Mouse (Mus musculus): ENCODE measurements around the gene Swsap1.

Gene Swsap1

DNA sequence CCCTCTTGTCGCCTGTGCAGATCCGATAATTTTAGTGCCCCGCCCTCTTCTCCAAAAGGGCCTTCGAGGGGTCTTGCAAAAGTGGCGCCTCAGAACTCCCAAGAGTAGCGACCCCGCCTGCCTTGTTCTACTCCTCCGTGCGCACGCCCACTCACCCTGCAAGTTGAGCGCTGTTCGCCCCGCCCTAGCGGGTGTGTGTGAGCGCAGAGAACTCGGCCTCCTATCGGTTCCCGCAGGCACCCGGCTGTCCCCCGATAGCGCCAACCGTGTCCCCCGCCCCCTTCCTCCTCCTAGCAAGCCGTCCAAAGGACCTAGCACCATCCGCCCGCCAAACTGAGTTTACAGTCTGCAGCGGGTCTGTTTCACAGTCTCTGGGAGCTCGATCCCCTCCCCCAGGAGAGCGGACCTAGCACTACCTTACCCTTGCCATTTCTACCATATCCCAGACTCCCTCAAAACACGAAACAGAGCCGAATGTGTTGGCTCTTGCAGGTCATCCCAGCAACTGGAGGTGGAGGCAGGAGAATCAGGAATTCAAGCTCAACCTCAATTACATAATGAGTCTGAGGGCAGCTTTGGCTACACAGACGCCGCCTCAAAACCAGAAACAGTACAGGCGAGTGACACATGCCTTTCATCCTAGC is 7.0 kb downstream of the Swsap1 start:
- DNase-seq (ENCODE audit: low spot score) = peak; percentile 73

GRCm38 (mm10) chr9:21963417-21963816 is 7.9 kb downstream of the Swsap1 start, which contains the start of gene Epor:
Gene Epor, minus strand, starts transcription at chr9:21963506.
- no peak for DNase-seq (ENCODE audit: low spot score)

- no peak for DNase-seq (ENCODE audit: low spot score)
These were observed 13.3 kb downstream of the Swsap1 start for GRCm38 (mm10) chr9:21968883-21969282.

- DNase-seq (ENCODE audit: low spot score) = no peak
These were observed 13.7 kb downstream of the Swsap1 start for GRCm38 (mm10) chr9:21969304-21969703.

- no peak for DNase-seq (ENCODE audit: low spot score)
These were observed 21.1 kb downstream of the Swsap1 start for GRCm38 (mm10) chr9:21976626-21977175.

GRCm38 (mm10) chr9:21977331-21977730 is 21.8 kb downstream of the Swsap1 start:
- DNase-seq (ENCODE audit: low spot score) = no peak

- DNase-seq (ENCODE audit: low spot score) = no peak
These were observed 22.4 kb downstream of the Swsap1 start for GRCm38 (mm10) chr9:21977972-21978371.

- no peak for DNase-seq (ENCODE audit: low spot score)
These were observed 23.0 kb downstream of the Swsap1 start for GRCm38 (mm10) chr9:21978398-21979128.

DNA sequence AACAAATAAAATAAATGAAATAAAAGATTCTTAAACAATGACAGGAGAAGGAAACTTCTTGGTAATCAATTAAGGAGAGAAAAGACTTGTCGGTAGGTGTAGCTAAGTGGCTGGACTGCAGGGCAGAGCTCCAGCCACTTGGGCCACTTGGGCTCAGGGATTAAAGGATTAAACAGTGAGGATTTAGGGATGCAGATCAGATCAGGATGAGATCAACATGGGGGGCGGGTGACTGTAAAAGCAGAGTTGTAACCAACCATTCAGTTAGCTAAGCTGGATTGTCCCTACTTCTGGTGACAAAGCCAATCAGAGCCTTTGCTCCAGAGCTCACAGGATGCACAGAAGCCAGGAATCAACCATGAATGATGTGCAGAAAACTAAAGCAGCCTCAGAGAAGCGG is 28.4 kb downstream of the Swsap1 start:
- no peak for DNase-seq (ENCODE audit: low spot score)

GRCm38 (mm10) chr9:21987592-21988342 is 32.2 kb downstream of the Swsap1 start:
- DNase-seq (ENCODE audit: low spot score) = no peak

DNA sequence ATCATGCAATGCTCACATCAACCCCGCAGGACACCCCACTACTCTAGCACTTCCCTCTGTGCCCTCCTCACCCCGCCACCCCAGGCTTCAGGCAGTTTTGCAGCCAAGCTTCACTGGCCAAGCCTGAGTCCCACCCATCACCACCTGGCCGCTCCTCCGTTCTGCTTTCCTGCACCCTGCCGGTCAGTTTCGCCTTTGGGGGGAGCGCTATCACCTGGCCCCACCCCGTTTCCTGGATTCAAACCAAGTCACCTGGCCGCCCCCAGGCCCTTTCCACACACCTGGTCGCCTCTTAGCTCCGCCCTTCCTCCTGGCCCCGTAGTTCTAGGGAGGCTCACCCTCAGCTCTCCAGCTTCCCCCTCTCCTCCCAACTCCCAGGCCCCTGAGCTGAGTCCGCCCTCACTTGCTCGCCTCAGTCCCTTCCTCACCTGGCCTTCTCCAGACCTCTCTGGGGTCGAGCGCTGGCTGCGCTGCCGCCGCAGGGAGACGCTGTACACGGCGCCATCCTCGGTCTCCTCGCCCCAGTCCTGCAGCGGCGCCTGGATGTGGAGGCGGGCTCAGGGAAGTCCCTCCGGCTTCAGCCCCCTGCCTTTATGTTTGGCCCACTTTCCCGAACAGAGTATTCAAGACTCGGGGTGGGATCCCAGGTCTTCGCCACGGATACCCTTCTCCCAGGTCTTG is 33.0 kb downstream of the Swsap1 start:
- DNase-seq (ENCODE audit: low spot score) = no peak

DNA sequence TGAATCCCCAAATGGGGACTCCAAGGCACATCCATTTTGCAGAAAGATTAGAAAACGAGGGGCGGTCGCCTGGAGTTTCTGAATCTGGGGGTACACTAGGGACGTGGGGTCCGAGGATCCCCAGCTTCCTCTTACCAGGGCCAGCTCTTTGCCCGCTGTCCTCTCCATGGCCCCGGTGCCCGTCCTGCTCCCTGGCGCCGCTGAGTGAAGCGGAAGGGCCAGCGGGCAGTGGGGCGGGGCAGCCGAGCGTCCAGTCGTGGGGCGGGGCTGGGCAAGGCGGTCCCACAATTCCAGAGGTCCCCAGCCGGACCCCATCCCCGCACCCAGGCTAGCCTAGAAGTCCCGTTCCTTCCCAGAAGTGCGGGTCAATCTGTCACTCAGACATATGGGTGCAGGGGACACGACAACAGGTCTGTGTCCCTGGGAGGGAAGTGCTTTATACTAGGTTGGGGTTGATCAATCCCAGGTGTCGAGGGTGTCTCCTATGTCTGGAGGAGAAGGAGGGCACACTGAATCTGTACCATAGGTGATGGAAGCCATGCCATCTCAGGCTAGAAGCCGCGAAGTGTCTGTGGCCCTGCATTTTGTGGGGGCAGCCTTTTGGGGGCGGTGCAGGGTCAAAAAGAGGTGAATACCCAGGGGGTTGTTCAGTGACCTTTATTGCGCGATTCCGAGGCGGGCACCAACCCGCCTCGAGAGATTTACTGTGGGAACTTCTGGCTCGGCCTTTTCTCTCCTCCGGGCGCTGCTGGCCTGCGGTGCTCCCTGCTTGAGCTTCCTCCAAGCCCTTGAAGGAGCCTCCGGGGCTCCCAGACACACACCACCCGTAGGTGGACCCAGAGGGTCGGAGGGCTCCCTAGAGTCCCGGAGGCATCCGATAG is 33.9 kb downstream of the Swsap1 start, which contains the start of gene Rgl3:
Gene Rgl3 (minus strand): TSS at position 217 of the 881 bp plus-strand sequence.
- no peak for DNase-seq (ENCODE audit: low spot score)

GRCm38 (mm10) chr9:21992227-21992626 is 36.7 kb downstream of the Swsap1 start:
- DNase-seq (ENCODE audit: low spot score) = no peak

- no peak for DNase-seq (ENCODE audit: low spot score)
These were observed 40.8 kb downstream of the Swsap1 start for GRCm38 (mm10) chr9:21996178-21996867.

DNA sequence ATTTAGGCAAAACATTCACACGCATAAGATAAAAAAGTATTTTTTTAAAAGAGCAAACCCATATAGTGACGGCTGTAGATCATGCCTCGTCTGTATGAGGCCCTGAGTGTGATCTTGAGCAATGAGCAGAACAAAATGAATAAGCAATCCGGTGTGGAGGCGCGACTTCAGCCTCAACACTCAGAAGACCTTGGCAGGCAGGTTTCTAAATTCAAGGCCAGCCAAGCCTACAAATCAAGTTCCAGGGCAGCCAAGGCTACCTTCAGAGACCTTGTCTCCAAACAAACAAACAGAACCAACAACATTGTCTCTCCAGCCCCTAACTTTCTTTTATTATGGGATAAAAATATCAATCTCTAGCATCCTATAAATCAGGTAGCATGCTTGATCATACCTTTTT is 44.7 kb downstream of the Swsap1 start:
- no peak for DNase-seq (ENCODE audit: low spot score)

GRCm38 (mm10) chr9:22001633-22002032 is 46.1 kb downstream of the Swsap1 start:
- no peak for DNase-seq (ENCODE audit: low spot score)

DNA sequence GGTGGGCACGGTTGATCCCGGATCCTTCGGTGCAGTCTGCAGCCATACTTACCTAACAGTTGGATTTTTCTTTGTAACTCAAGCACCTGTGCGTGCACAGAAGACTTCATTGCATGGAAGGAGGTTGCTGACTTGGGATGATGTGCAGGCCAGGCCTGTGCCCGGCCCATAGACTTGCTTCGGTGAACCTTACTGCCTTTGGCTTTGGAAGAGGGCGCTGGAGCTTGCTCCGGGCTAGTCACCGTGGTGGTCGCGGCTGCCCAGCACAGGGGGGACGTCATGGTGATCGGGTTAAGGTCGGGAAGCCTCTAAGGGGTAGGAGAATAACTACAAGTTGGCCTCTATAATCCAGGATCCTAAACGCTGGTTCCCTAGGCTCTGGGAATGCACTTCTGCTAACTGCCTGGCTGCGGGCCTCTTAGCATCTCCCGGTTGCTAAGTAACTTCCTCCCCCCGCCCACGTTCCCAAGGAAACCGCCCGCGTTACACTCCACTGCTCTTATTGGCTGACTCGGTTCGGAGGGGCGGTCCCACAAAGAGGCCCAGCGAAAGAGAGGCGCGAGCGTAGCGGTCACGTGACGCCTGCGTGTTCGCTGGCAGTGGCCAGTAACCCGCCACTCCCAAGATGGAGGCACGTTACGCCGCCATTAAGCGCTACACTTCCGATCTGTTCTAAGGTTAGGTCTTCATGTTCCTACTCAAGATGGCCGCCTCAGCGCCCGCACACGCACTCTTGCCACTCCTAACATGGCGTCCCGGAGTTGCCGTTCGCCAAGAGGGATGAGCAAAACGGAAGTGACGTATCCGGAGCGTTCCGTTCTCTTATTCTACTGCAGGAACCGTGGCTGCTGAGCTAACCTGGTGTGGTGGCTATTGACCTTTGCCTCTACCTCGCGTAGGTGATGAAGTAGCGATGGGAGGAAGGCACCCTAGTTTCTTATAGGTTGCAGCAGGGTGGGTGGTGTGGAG is 46.9 kb downstream of the Swsap1 start, which contains the start of the genes Ccdc151 and Prkcsh:
Gene Ccdc151 (minus strand): TSS at position 441 of the 969 bp plus-strand sequence.
Gene Prkcsh (plus strand): TSS at position 613 of the 969 bp plus-strand sequence.
- peak; percentile 100 for DNase-seq (ENCODE audit: low spot score)

DNA sequence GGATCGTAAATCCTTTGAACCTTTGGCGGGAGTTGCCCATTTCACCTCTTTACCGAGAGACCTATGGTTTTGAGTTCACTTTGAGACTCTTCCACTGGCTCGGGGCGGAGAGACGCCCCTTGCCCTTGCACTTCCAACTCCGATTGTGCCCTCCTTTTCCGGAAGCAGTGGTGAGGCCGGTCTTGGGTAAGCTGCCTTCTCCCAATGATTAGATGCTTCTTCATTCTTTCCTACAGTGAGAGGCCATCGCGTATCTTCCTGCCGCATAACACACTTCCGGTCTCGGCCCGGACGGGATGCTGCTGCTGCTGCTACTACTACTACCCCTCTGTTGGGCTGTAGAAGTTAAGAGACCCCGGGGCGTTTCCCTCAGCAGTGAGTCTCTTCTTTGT is 47.6 kb downstream of the Swsap1 start:
- DNase-seq (ENCODE audit: low spot score) = peak; percentile 61

- DNase-seq (ENCODE audit: low spot score) = no peak
These were observed 49.0 kb downstream of the Swsap1 start for GRCm38 (mm10) chr9:22004546-22004945.

Data from layer of hippocampus, adult 11-12 months (tissue).